In the genomic region with DNA sequence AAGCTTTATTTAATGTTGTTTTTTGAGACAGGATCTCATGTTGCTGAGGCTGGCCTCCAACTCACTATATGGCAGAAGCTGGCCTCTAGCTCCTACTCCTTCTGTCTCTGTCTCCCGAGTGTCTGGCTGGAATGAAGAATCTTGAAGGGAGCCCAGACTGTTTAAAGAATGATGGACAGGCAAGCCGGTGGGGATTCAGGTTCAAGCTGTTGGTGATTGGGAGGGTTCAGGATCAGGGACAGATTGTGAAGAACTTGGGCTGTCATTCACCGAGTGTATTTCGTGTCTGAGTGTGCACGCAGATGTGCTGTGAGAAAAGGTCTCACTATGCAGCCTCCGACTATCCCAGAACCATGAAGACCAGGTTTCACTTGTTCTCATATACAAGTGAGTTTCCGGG, we compare ENCODE assay signal across 18 mouse cellular contexts. TPM values are rescaled to one million over a fixed set of nuclear protein-coding genes. Genes with fewer than 3 reads are reported as not detected.
DNase-seq lines count a peak whose midpoint lies in the region; ATAC-seq and TF ChIP-seq lines count a peak whose summit lies in the region.
"Had no signal": no experiment of that assay in that cellular context is flagged by ENCODE, and none has a peak within 500 bp of the region (broad histone marks: within the 10 kb centered on the region; RNA-seq: fewer than 3 reads in every experiment).

No protein-coding gene starts in this region.

- H3K27ac ChIP-seq in forebrain, embryonic 11.5 days (ENCODE audit: low read depth, low read length) = no peak overlapping the region
- no peak overlapping the region for H3K27ac ChIP-seq in forebrain, embryonic 10.5 days
- peak overlapping the region; percentile 68 for H3K27ac ChIP-seq in midbrain, embryonic 10.5 days (replicated peaks)
- H3K27ac ChIP-seq in midbrain, embryonic 14.5 days (replicated peaks; ENCODE audit: low read depth, low read length) = no peak overlapping the region
- peak overlapping the region; percentile 33; the same call in 1 of the 2 replicates for H3K27ac ChIP-seq in forebrain, embryonic 14.5 days (ENCODE audit: low read depth, low read length)
- H3K27ac ChIP-seq in gastrocnemius, adult 2 months = no peak overlapping the region
- H3K27ac ChIP-seq: liver, embryonic 13.5 days had no signal

- no peak for TF ChIP-seq CTCF in brain, embryonic 14.5 days (IDR thresholded peaks at IDR 0.05; ENCODE audit: borderline replicate concordance, extremely low read depth, insufficient read depth, insufficient read length)
- no peak for TF ChIP-seq CTCF in gastrocnemius, adult 2 months (IDR thresholded peaks at IDR 0.05)

- 46% methylated on average over 7 of the region's 7 CpGs for WGBS in forebrain, embryonic 11.5 days
- 55% methylated on average over 7 of the region's 7 CpGs for WGBS in forebrain, embryonic 10.5 days
- WGBS in midbrain, embryonic 10.5 days = 55% methylated on average over 7 of the region's 7 CpGs
- WGBS in midbrain, embryonic 14.5 days = 23% methylated on average over 7 of the region's 7 CpGs
- WGBS in forebrain, embryonic 14.5 days = 34% methylated on average over 7 of the region's 7 CpGs

- no peaks in the 10 kb centered on the region for H3K9me3 ChIP-seq in forebrain, embryonic 11.5 days (ENCODE audit: control insufficient read depth, low read length)
- H3K9me3 ChIP-seq in forebrain, embryonic 10.5 days = no peaks in the 10 kb centered on the region
- no peaks in the 10 kb centered on the region for H3K9me3 ChIP-seq in midbrain, embryonic 10.5 days (replicated peaks)
- H3K9me3 ChIP-seq in midbrain, embryonic 14.5 days (ENCODE audit: control insufficient read depth, low read length) = no peaks in the 10 kb centered on the region
- no peaks in the 10 kb centered on the region for H3K9me3 ChIP-seq in forebrain, embryonic 14.5 days (replicated peaks; ENCODE audit: control insufficient read depth, low read length)
- H3K9me3 ChIP-seq: limb, embryonic 12.5 days; liver, embryonic 13.5 days had no signal

- H3K4me3 ChIP-seq in forebrain, embryonic 11.5 days (ENCODE audit: low read depth, low read length) = no peak overlapping the region
- H3K4me3 ChIP-seq in forebrain, embryonic 10.5 days = no peak overlapping the region; the same call in 1 of the 2 replicates
- H3K4me3 ChIP-seq in midbrain, embryonic 10.5 days = peak overlapping the region; percentile 44; the same call in 1 of the 2 replicates
- H3K4me3 ChIP-seq in midbrain, embryonic 14.5 days (replicated peaks; ENCODE audit: low read depth, low read length) = no peak overlapping the region
- H3K4me3 ChIP-seq in forebrain, embryonic 14.5 days (ENCODE audit: low read depth, low read length) = no peak overlapping the region
- H3K4me3 ChIP-seq in gastrocnemius, adult 2 months = no peak overlapping the region
- H3K4me3 ChIP-seq: limb, embryonic 12.5 days; liver, embryonic 13.5 days had no signal

- TF ChIP-seq POLR2A in brain, embryonic 14.5 days (IDR thresholded peaks at IDR 0.05; ENCODE audit: borderline replicate concordance, extremely low read depth, insufficient read depth, insufficient read length, poor library complexity, severe bottlenecking) = no peak

- DNase-seq in forebrain, embryonic 11.5 days (ENCODE audit: low spot score) = no peak
- DNase-seq in forebrain, embryonic 10.5 days (ENCODE audit: extremely low spot score, low spot score) = no peak
- DNase-seq in midbrain, embryonic 10.5 days (ENCODE audit: low spot score) = peak; percentile 19
- no peak for DNase-seq in midbrain, embryonic 14.5 days
- peak; percentile 77 for DNase-seq in brain, embryonic 14.5 days (ENCODE audit: low read depth)
- DNase-seq in forebrain, embryonic 14.5 days (ENCODE audit: low spot score) = peak; percentile 52
- DNase-seq in gastrocnemius, adult 2 months = no peak
- DNase-seq in adrenal gland, postnatal 4 days (ENCODE audit: low spot score in 2 of 2) = no peak
- DNase-seq: adrenal gland, adult 8-10 months; cerebellum, adult 8-10 months; kidney, postnatal 25 days; layer of hippocampus, postnatal 36 days; liver, embryonic 13.5 days; lung, adult 2 months; thymus, postnatal 36 days had no signal

- peaks cover 7% of the 10 kb centered on the region for H3K4me1 ChIP-seq in forebrain, embryonic 11.5 days (replicated peaks; ENCODE audit: control insufficient read depth, insufficient read depth, low read length)
- peaks cover 20% of the 10 kb centered on the region for H3K4me1 ChIP-seq in forebrain, embryonic 10.5 days
- peaks cover 28% of the 10 kb centered on the region for H3K4me1 ChIP-seq in midbrain, embryonic 10.5 days
- peaks cover 8% of the 10 kb centered on the region for H3K4me1 ChIP-seq in midbrain, embryonic 14.5 days (ENCODE audit: control insufficient read depth, insufficient read depth, low read length)
- H3K4me1 ChIP-seq in forebrain, embryonic 14.5 days (ENCODE audit: control insufficient read depth, insufficient read depth, low read length) = peaks cover 17% of the 10 kb centered on the region
- H3K4me1 ChIP-seq: liver, embryonic 13.5 days had no signal

- no peaks in the 10 kb centered on the region for H3K27me3 ChIP-seq in forebrain, embryonic 11.5 days (ENCODE audit: control insufficient read depth, insufficient read depth, low read length)
- H3K27me3 ChIP-seq in forebrain, embryonic 10.5 days (ENCODE audit: poor library complexity, severe bottlenecking) = peaks cover 39% of the 10 kb centered on the region
- H3K27me3 ChIP-seq in midbrain, embryonic 10.5 days (ENCODE audit: low read depth, poor library complexity, severe bottlenecking) = peaks cover 30% of the 10 kb centered on the region
- no peaks in the 10 kb centered on the region for H3K27me3 ChIP-seq in midbrain, embryonic 14.5 days (ENCODE audit: control insufficient read depth, insufficient read depth, low read length)
- H3K27me3 ChIP-seq in forebrain, embryonic 14.5 days (replicated peaks; ENCODE audit: control insufficient read depth, insufficient read depth, low read length) = no peaks in the 10 kb centered on the region

- H3K9ac ChIP-seq in forebrain, embryonic 11.5 days (ENCODE audit: low read length) = no peak overlapping the region
- H3K9ac ChIP-seq in midbrain, embryonic 14.5 days (replicated peaks; ENCODE audit: low read length) = no peak overlapping the region
- H3K9ac ChIP-seq in forebrain, embryonic 14.5 days (ENCODE audit: low read length) = no peak overlapping the region
- H3K9ac ChIP-seq: limb, embryonic 12.5 days; liver, embryonic 13.5 days had no signal

- ATAC-seq in forebrain, embryonic 11.5 days (replicated peaks; ENCODE audit: low FRiP score) = no peak
- no peak for ATAC-seq in midbrain, embryonic 14.5 days (ENCODE audit: low FRiP score, low TSS enrichment)
- ATAC-seq in forebrain, embryonic 14.5 days = peak; percentile 54; the same call in 1 of the 2 replicates
- ATAC-seq: activated CD4-positive, CD25-positive, alpha-beta regulatory T cell, adult 4 months; intestine, postnatal 0 days had no signal

- H3K36me3 ChIP-seq in forebrain, embryonic 11.5 days (ENCODE audit: control insufficient read depth, insufficient read depth, low read length) = no peaks in the 10 kb centered on the region
- H3K36me3 ChIP-seq in forebrain, embryonic 10.5 days (replicated peaks) = no peaks in the 10 kb centered on the region
- H3K36me3 ChIP-seq in midbrain, embryonic 10.5 days = no peaks in the 10 kb centered on the region
- no peaks in the 10 kb centered on the region for H3K36me3 ChIP-seq in midbrain, embryonic 14.5 days (ENCODE audit: control insufficient read depth, insufficient read depth, low read length)
- H3K36me3 ChIP-seq in forebrain, embryonic 14.5 days (ENCODE audit: control insufficient read depth, insufficient read depth, low read length) = no peaks in the 10 kb centered on the region
- H3K36me3 ChIP-seq: limb, embryonic 12.5 days; liver, embryonic 13.5 days had no signal

- intact Hi-C loops in gastrocnemius, adult 2 months (cut with DNase I) = no loop called here

- 0 out of 2 replicates have a peak overlapping the region, but pooled peaks have one; percentile 42 for H3K4me2 ChIP-seq in forebrain, embryonic 11.5 days (ENCODE audit: low read depth, low read length, severe bottlenecking)
- no peak overlapping the region for H3K4me2 ChIP-seq in midbrain, embryonic 14.5 days (ENCODE audit: low read length)
- H3K4me2 ChIP-seq in forebrain, embryonic 14.5 days (ENCODE audit: low read length) = peak overlapping the region; percentile 34; the same call in 1 of the 2 replicates
- H3K4me2 ChIP-seq: liver, embryonic 13.5 days had no signal

RNA-seq across cellular contexts. Expression of a gene that starts 25.5 kb away (rescaled TPM):
- polyA plus RNA-seq in forebrain, embryonic 11.5 days (2014; fragmentation: Nextera tagmentation; extraction: Ambion mirVana) = 23.9 and 26.7 TPM in 2 replicates
- polyA plus RNA-seq in forebrain, embryonic 10.5 days (2016; fragmentation: Nextera tagmentation; extraction: Ambion mirVana) = 23.1 and 24.0 TPM in 2 replicates
- polyA plus RNA-seq in midbrain, embryonic 10.5 days (2016; fragmentation: Nextera tagmentation; extraction: Ambion mirVana) = 21.1 and 22.3 TPM in 2 replicates
- 25.0 and 31.6 TPM in 2 replicates for polyA plus RNA-seq in midbrain, embryonic 14.5 days (2014; fragmentation: Nextera tagmentation; extraction: Ambion mirVana)
- 20.8 and 23.0 TPM in 2 replicates for polyA plus RNA-seq in brain, embryonic 14.5 days (2012; rRNA removed)
- 27.2 and 32.7 TPM in 2 replicates for polyA plus RNA-seq in forebrain, embryonic 14.5 days (2014; fragmentation: Nextera tagmentation; extraction: Ambion mirVana)
- 10 to 100 TPM; 24.3 to 27.0 TPM for total RNA-seq in gastrocnemius, adult 2 months (2021)
- 10 to 100 TPM; 32.8 to 34.2 TPM for total RNA-seq in adrenal gland, postnatal 4 days (2021)

Comparison
In these comparisons a context has a peak if more than half of its experiments do, and no peak if none do; other contexts are left out.
1. DNase-seq: peak in midbrain, embryonic 10.5 days (single experiment), brain, embryonic 14.5 days (single experiment) and forebrain, embryonic 14.5 days (single experiment); none in forebrain, embryonic 11.5 days (single experiment), forebrain, embryonic 10.5 days (single experiment), midbrain, embryonic 14.5 days (single experiment), gastrocnemius, adult 2 months (single experiment) and adrenal gland, postnatal 4 days (0 of 2).
2. H3K27ac ChIP-seq: peak in midbrain, embryonic 10.5 days (single experiment) and forebrain, embryonic 14.5 days (single experiment); none in forebrain, embryonic 11.5 days (single experiment), forebrain, embryonic 10.5 days (single experiment), midbrain, embryonic 14.5 days (single experiment) and gastrocnemius, adult 2 months (single experiment).